Mouse (Mus musculus): ENCODE measurements around the gene Trh. TPM values are rescaled to one million over a fixed set of nuclear protein-coding genes. Genes with fewer than 3 reads are reported as not detected.

Gene Trh
- polyA plus RNA-seq (2016; fragmentation: Nextera tagmentation; extraction: Ambion mirVana) = 37.6 and 43.5 TPM in 2 replicates

- Histone ChIP-seq H3K4me3 (peak within 1 kb of the TSS; percentile 56), H3K9me3 (replicated peaks) (no peaks in the 10 kb centered on the region), H3K36me3 (no peaks in the 10 kb centered on the region), H3K4me1 (peaks cover 55% of the 10 kb centered on the region), H3K27ac (replicated peaks) (peak within 1 kb of the TSS; percentile 81), H3K27me3 (ENCODE audit: low read depth, poor library complexity, severe bottlenecking) (peaks cover 68% of the 10 kb centered on the region)
- under 1% methylated on average over 31 of the region's 31 CpGs for WGBS
- DNase-seq (ENCODE audit: low spot score) = peak; percentile 47
Observed at GRCm38 (mm10) chr6:92244591-92244990, at the start of gene Trh. Gene Trh, minus strand, starts transcription at chr6:92244650.

- Histone ChIP-seq H3K4me1 (no peaks in the 10 kb centered on the region), H3K27me3 (ENCODE audit: low read depth, poor library complexity, severe bottlenecking) (no peaks in the 10 kb centered on the region; the same call in 1 of the 2 replicates), H3K4me3 (no peak overlapping the region), H3K9me3 (replicated peaks) (no peaks in the 10 kb centered on the region), H3K27ac (replicated peaks) (no peak overlapping the region), H3K36me3 (no peaks in the 10 kb centered on the region)
- DNase-seq (ENCODE audit: low spot score) = no peak
- WGBS = 87% methylated on average over 3 of the region's 3 CpGs
Observed at GRCm38 (mm10) chr6:92290826-92291225, 46.4 kb upstream of the Trh start.

- no peak for DNase-seq (ENCODE audit: low spot score)
- Histone ChIP-seq H3K9me3 (replicated peaks) (no peaks in the 10 kb centered on the region), H3K4me3 (no peak overlapping the region), H3K4me1 (no peaks in the 10 kb centered on the region), H3K36me3 (no peaks in the 10 kb centered on the region), H3K27ac (replicated peaks) (no peak overlapping the region), H3K27me3 (ENCODE audit: low read depth, poor library complexity, severe bottlenecking) (no peaks in the 10 kb centered on the region; the same call in 1 of the 2 replicates)
- 69% methylated on average over 4 of the region's 4 CpGs for WGBS
Observed at GRCm38 (mm10) chr6:92286889-92287288, 42.4 kb upstream of the Trh start.

GRCm38 (mm10) chr6:92286258-92286888 is 41.9 kb upstream of the Trh start:
- H3K27ac ChIP-seq (replicated peaks) = no peak overlapping the region
- H3K9me3 ChIP-seq (replicated peaks) = no peaks in the 10 kb centered on the region
- H3K4me1 ChIP-seq = no peaks in the 10 kb centered on the region
- H3K36me3 ChIP-seq = no peaks in the 10 kb centered on the region
- WGBS = 44% methylated on average over 4 of the region's 4 CpGs
- H3K4me3 ChIP-seq = no peak overlapping the region
- DNase-seq (ENCODE audit: low spot score) = peak; percentile 57
- no peaks in the 10 kb centered on the region; the same call in 1 of the 2 replicates for H3K27me3 ChIP-seq (ENCODE audit: low read depth, poor library complexity, severe bottlenecking)

GRCm38 (mm10) chr6:92285559-92285958 is 41.1 kb upstream of the Trh start:
- 80% methylated on average over 4 of the region's 4 CpGs for WGBS
- no peak overlapping the region for H3K27ac ChIP-seq (replicated peaks)
- DNase-seq (ENCODE audit: low spot score) = no peak
- H3K27me3 ChIP-seq (ENCODE audit: low read depth, poor library complexity, severe bottlenecking) = no peaks in the 10 kb centered on the region; the same call in 1 of the 2 replicates
- H3K9me3 ChIP-seq (replicated peaks) = no peaks in the 10 kb centered on the region
- no peak overlapping the region for H3K4me3 ChIP-seq
- no peaks in the 10 kb centered on the region for H3K4me1 ChIP-seq
- no peaks in the 10 kb centered on the region for H3K36me3 ChIP-seq

GRCm38 (mm10) chr6:92277179-92277578 is 32.7 kb upstream of the Trh start:
- no peaks in the 10 kb centered on the region for H3K36me3 ChIP-seq
- no peak overlapping the region for H3K4me3 ChIP-seq
- no peak for DNase-seq (ENCODE audit: low spot score)
- no peak overlapping the region for H3K27ac ChIP-seq (replicated peaks)
- no peaks in the 10 kb centered on the region for H3K27me3 ChIP-seq (ENCODE audit: low read depth, poor library complexity, severe bottlenecking)
- no peaks in the 10 kb centered on the region for H3K9me3 ChIP-seq (replicated peaks)
- WGBS = 79% methylated on average over 1 of the region's 1 CpGs
- peaks cover 8% of the 10 kb centered on the region for H3K4me1 ChIP-seq

GRCm38 (mm10) chr6:92273652-92274322 is 29.3 kb upstream of the Trh start:
- DNase-seq (ENCODE audit: low spot score) = no peak

GRCm38 (mm10) chr6:92272601-92273000 is 28.2 kb upstream of the Trh start:
- H3K4me1 ChIP-seq = peaks cover 8% of the 10 kb centered on the region
- H3K27ac ChIP-seq (replicated peaks) = no peak overlapping the region
- no peak for DNase-seq (ENCODE audit: low spot score)
- no peaks in the 10 kb centered on the region for H3K9me3 ChIP-seq (replicated peaks)
- no peak overlapping the region for H3K4me3 ChIP-seq
- H3K27me3 ChIP-seq (ENCODE audit: low read depth, poor library complexity, severe bottlenecking) = no peaks in the 10 kb centered on the region
- WGBS = 78% methylated on average over 3 of the region's 3 CpGs
- H3K36me3 ChIP-seq = no peaks in the 10 kb centered on the region

More at GRCm38 (mm10) chr6:92273652-92274322, 29.3 kb upstream of the Trh start:
- 79% methylated on average over 6 of the region's 6 CpGs for whole genome bisulfite sequencing
- Histone ChIP-seq H3K27ac (replicated peaks) (no peak overlapping the region), H3K9me3 (replicated peaks) (no peaks in the 10 kb centered on the region), H3K4me3 (no peak overlapping the region), H3K27me3 (ENCODE audit: low read depth, poor library complexity, severe bottlenecking) (no peaks in the 10 kb centered on the region), H3K4me1 (peaks cover 8% of the 10 kb centered on the region), H3K36me3 (no peaks in the 10 kb centered on the region)

GRCm38 (mm10) chr6:92269019-92269418 is 24.6 kb upstream of the Trh start:
- H3K9me3 ChIP-seq (replicated peaks) = no peaks in the 10 kb centered on the region
- H3K27me3 ChIP-seq (ENCODE audit: low read depth, poor library complexity, severe bottlenecking) = no peaks in the 10 kb centered on the region
- peaks cover 8% of the 10 kb centered on the region for H3K4me1 ChIP-seq
- 14% methylated on average over 4 of the region's 4 CpGs for WGBS
- no peak overlapping the region for H3K27ac ChIP-seq (replicated peaks)
- no peak overlapping the region for H3K4me3 ChIP-seq
- DNase-seq (ENCODE audit: low spot score) = peak; percentile 83
- no peaks in the 10 kb centered on the region for H3K36me3 ChIP-seq

GRCm38 (mm10) chr6:92268001-92268400 is 23.6 kb upstream of the Trh start:
- no peak for DNase-seq (ENCODE audit: low spot score)
- no peak overlapping the region for H3K4me3 ChIP-seq
- no peaks in the 10 kb centered on the region for H3K36me3 ChIP-seq
- 81% methylated on average over 1 of the region's 1 CpGs for WGBS
- no peaks in the 10 kb centered on the region for H3K27me3 ChIP-seq (ENCODE audit: low read depth, poor library complexity, severe bottlenecking)
- peaks cover 8% of the 10 kb centered on the region for H3K4me1 ChIP-seq
- H3K9me3 ChIP-seq (replicated peaks) = no peaks in the 10 kb centered on the region
- no peak overlapping the region for H3K27ac ChIP-seq (replicated peaks)

- no peak overlapping the region for H3K4me3 ChIP-seq
- H3K27ac ChIP-seq (replicated peaks) = no peak overlapping the region
- 65% methylated on average over 4 of the region's 4 CpGs for WGBS
- H3K9me3 ChIP-seq (replicated peaks) = no peaks in the 10 kb centered on the region
- no peak for DNase-seq (ENCODE audit: low spot score)
- H3K36me3 ChIP-seq = no peaks in the 10 kb centered on the region
- no peaks in the 10 kb centered on the region for H3K4me1 ChIP-seq
- H3K27me3 ChIP-seq (ENCODE audit: low read depth, poor library complexity, severe bottlenecking) = no peaks in the 10 kb centered on the region
Observed at GRCm38 (mm10) chr6:92261162-92261843, 16.9 kb upstream of the Trh start.

GRCm38 (mm10) chr6:92255346-92255745 is 10.9 kb upstream of the Trh start:
- Histone ChIP-seq H3K27me3 (ENCODE audit: low read depth, poor library complexity, severe bottlenecking) (no peaks in the 10 kb centered on the region), H3K4me3 (no peak overlapping the region), H3K4me1 (no peaks in the 10 kb centered on the region), H3K9me3 (replicated peaks) (peaks cover 6% of the 10 kb centered on the region; the same call in 1 of the 2 replicates), H3K36me3 (no peaks in the 10 kb centered on the region), H3K27ac (replicated peaks) (no peak overlapping the region)
- DNase-seq (ENCODE audit: low spot score) = no peak

Data from midbrain, embryonic 10.5 days (tissue).